8 mouse cellular contexts compared by ENCODE assay signal in genomic region chr14:88470495-88471434, GRCm38 (mm10). TPM values are rescaled to one million over a fixed set of nuclear protein-coding genes. Genes with fewer than 3 reads are reported as not detected.
DNase-seq lines count a peak whose midpoint lies in the region; ATAC-seq lines count a peak whose summit lies in the region.

Gene Pcdh20 (minus strand): TSS chr14:88471396.

- H3K4me1 ChIP-seq in heart, embryonic 14.5 days (ENCODE audit: control insufficient read depth in 2 of 2, insufficient read depth in 2 of 2, low read length in 2 of 2) = peaks cover 0 to 5% of the 10 kb centered on the region in 2 experiments; a peak in 3 of 4 replicates
- H3K4me1 ChIP-seq in midbrain, embryonic 10.5 days = peaks cover 18% of the 10 kb centered on the region
- 0 out of 2 replicates have a peak, but pooled peaks cover 10% of the 10 kb centered on the region for H3K4me1 ChIP-seq in stomach, embryonic 16.5 days (ENCODE audit: control insufficient read depth, insufficient read depth, low read length)

- peak; percentile 51 to 67 for DNase-seq in left cerebral cortex, adult 18-20 months (ENCODE audit: low spot score in 2 of 2)
- no peak for DNase-seq in left cerebral cortex, adult 11 months (ENCODE audit: low spot score)
- peak; percentile 73 for DNase-seq in embryo, embryonic 9.5 days (ENCODE audit: extremely low spot score)
- DNase-seq in left cerebral cortex, adult 8-10 months (ENCODE audit: low spot score in 2 of 2) = peak; percentile 25 to 50
- peak; percentile 61 for DNase-seq in midbrain, embryonic 10.5 days (ENCODE audit: low spot score)
- DNase-seq in yolk sac, embryonic 10.5 days (ENCODE audit: low spot score) = no peak

- H3K27ac ChIP-seq in heart, embryonic 14.5 days (replicated peaks in 1 of 2; ENCODE audit: control insufficient read depth in 1 of 2, insufficient read depth in 1 of 2, low read depth in 2 of 2, low read length in 2 of 2) = no peak within 1 kb of the TSS
- no peak within 1 kb of the TSS for H3K27ac ChIP-seq in midbrain, embryonic 10.5 days (replicated peaks)
- no peak within 1 kb of the TSS for H3K27ac ChIP-seq in stomach, embryonic 16.5 days (ENCODE audit: low read length)

- H3K4me3 ChIP-seq in heart, embryonic 14.5 days (ENCODE audit: control insufficient read depth in 1 of 2, insufficient read depth in 1 of 2, low read depth in 1 of 2, low read length in 2 of 2) = peak within 1 kb of the TSS; percentile 50 to 56
- peak within 1 kb of the TSS; percentile 65 for H3K4me3 ChIP-seq in midbrain, embryonic 10.5 days
- peak within 1 kb of the TSS; percentile 54 for H3K4me3 ChIP-seq in stomach, embryonic 16.5 days (replicated peaks; ENCODE audit: low read length)

- H3K9me3 ChIP-seq in heart, embryonic 14.5 days (ENCODE audit: control insufficient read depth, low read length) = no peaks in the 10 kb centered on the region
- no peaks in the 10 kb centered on the region for H3K9me3 ChIP-seq in midbrain, embryonic 10.5 days (replicated peaks)
- H3K9me3 ChIP-seq in stomach, embryonic 16.5 days (replicated peaks; ENCODE audit: control insufficient read depth, low read length) = no peaks in the 10 kb centered on the region

- H3K27me3 ChIP-seq in heart, embryonic 14.5 days (ENCODE audit: control insufficient read depth, insufficient read depth, low read length) = peaks cover 22% of the 10 kb centered on the region; the same call in 1 of the 2 replicates
- H3K27me3 ChIP-seq in midbrain, embryonic 10.5 days (ENCODE audit: low read depth, poor library complexity, severe bottlenecking) = peaks cover 39% of the 10 kb centered on the region
- H3K27me3 ChIP-seq in stomach, embryonic 16.5 days (ENCODE audit: control insufficient read depth, insufficient read depth, low read length) = peaks cover 5% of the 10 kb centered on the region

- H3K36me3 ChIP-seq in heart, embryonic 14.5 days (ENCODE audit: control insufficient read depth, insufficient read depth, low read length) = no peaks in the 10 kb centered on the region
- no peaks in the 10 kb centered on the region for H3K36me3 ChIP-seq in midbrain, embryonic 10.5 days
- no peaks in the 10 kb centered on the region for H3K36me3 ChIP-seq in stomach, embryonic 16.5 days (ENCODE audit: control insufficient read depth, insufficient read depth, low read length)

- peak; percentile 66; the same call in 1 of the 2 replicates for ATAC-seq in heart, embryonic 14.5 days (ENCODE audit: insufficient number of reproducible peaks, insufficient read depth, low FRiP score, low read depth)
- ATAC-seq in stomach, embryonic 16.5 days (ENCODE audit: insufficient read depth, low FRiP score) = peak; percentile 71; the same call in 1 of the 2 replicates

- peak within 1 kb of the TSS; percentile 0; the same call in 1 of the 2 replicates for H3K9ac ChIP-seq in heart, embryonic 14.5 days (ENCODE audit: low read length)
- H3K9ac ChIP-seq in stomach, embryonic 16.5 days (ENCODE audit: low read length) = peak within 1 kb of the TSS; percentile 58

- 2% methylated on average over 29 of the region's 29 CpGs for WGBS in heart, embryonic 14.5 days
- WGBS in midbrain, embryonic 10.5 days = 2% methylated on average over 29 of the region's 29 CpGs
- 3% methylated on average over 29 of the region's 29 CpGs for WGBS in stomach, embryonic 16.5 days

- peak within 1 kb of the TSS; percentile 88 for H3K4me2 ChIP-seq in heart, embryonic 14.5 days (ENCODE audit: low read length)
- peak within 1 kb of the TSS; percentile 80 for H3K4me2 ChIP-seq in stomach, embryonic 16.5 days (ENCODE audit: low read depth, low read length)

RNA-seq across cellular contexts. Expression of gene Pcdh20, which starts in this region (rescaled TPM):
- 10 to 100 TPM; 21.6 to 23.5 TPM for total RNA-seq in left cerebral cortex, adult 18-20 months (2021)
- 1.0 and 1.5 TPM in 2 replicates for polyA plus RNA-seq in heart, embryonic 14.5 days (2014; fragmentation: Nextera tagmentation; extraction: Ambion mirVana)
- total RNA-seq in left cerebral cortex, adult 8-10 months (2022) = 10 to 100 TPM; 18.7 to 24.7 (median 22.4) TPM
- polyA plus RNA-seq in midbrain, embryonic 10.5 days (2016; fragmentation: Nextera tagmentation; extraction: Ambion mirVana) = 0.38 and 0.97 TPM in 2 replicates
- 4.0 and 4.4 TPM in 2 replicates for polyA plus RNA-seq in stomach, embryonic 16.5 days (2015; fragmentation: Nextera tagmentation; extraction: Ambion mirVana)

Comparison
In these comparisons a context has a peak if more than half of its experiments do, and no peak if none do; other contexts are left out.
1. DNase-seq: peak in left cerebral cortex, adult 18-20 months (2 of 2), embryo, embryonic 9.5 days (single experiment) and left cerebral cortex, adult 8-10 months (2 of 2); none in left cerebral cortex, adult 11 months (single experiment) and yolk sac, embryonic 10.5 days (single experiment).
2. Peak in DNase-seq and H3K4me3 ChIP-seq in midbrain, embryonic 10.5 days; RNA of the gene not detected or under 1 TPM.
3. Peak in every context shown above with its lines, with median percentiles within 50 percentile points of each other: H3K4me3 ChIP-seq.